Mouse (Mus musculus) ovary, adult 2 months (tissue): ENCODE results near the gene Armh4. TPM values are rescaled to one million over a fixed set of nuclear protein-coding genes. Genes with fewer than 3 reads are reported as not detected.

Experiments
- polyA plus RNA-seq: library from polyadenylated mRNA; depleted of rRNA; stranded (reverse); fragments of >200 nt; gene quantifications from 2 replicates; pipeline ENCODE4 v1.2.3, GENCODE M21; 2012; rRNA removed

Armh4 gene
- polyA plus RNA-seq = 2.6 and 2.8 TPM in 2 replicates

GRCm38 (mm10) chr14:49782715-49783531, at the start of gene Armh4:
Armh4 (minus strand) TSS chr14:49783383.

Other genes with a start within 250 kb of the Armh4 start
- gene Olfr722, start 118.6 kb upstream of the Armh4 start, polyA plus RNA-seq = not detected in 2 replicates
- not detected in 2 replicates for gene Olfr723, start 148.4 kb upstream of the Armh4 start, polyA plus RNA-seq
- gene Olfr724, start 179.9 kb upstream of the Armh4 start, polyA plus RNA-seq = not detected in 2 replicates